Mouse (Mus musculus) G1E-ER4 (cell line): ENCODE measurements around the gene Pex11a. TPM values are rescaled to one million over a fixed set of nuclear protein-coding genes. Genes with fewer than 3 reads are reported as not detected.

Source experiments
- GATA1 ChIP-seq: IDR thresholded peaks from one replicate; pipeline ENCODE4 v1.8.0; 2012; ENCODE audit warnings: low read length, inconsistent platforms
- polyA plus RNA-seq: library from polyadenylated mRNA; stranded (reverse); fragments of >175 nt; gene quantifications from 2 replicates; pipeline ENCODE4 v1.2.3, GENCODE M21; 2012

Pex11a gene
- polyA plus RNA-seq, result 4.3 and 5.5 TPM in 2 replicates

DNA sequence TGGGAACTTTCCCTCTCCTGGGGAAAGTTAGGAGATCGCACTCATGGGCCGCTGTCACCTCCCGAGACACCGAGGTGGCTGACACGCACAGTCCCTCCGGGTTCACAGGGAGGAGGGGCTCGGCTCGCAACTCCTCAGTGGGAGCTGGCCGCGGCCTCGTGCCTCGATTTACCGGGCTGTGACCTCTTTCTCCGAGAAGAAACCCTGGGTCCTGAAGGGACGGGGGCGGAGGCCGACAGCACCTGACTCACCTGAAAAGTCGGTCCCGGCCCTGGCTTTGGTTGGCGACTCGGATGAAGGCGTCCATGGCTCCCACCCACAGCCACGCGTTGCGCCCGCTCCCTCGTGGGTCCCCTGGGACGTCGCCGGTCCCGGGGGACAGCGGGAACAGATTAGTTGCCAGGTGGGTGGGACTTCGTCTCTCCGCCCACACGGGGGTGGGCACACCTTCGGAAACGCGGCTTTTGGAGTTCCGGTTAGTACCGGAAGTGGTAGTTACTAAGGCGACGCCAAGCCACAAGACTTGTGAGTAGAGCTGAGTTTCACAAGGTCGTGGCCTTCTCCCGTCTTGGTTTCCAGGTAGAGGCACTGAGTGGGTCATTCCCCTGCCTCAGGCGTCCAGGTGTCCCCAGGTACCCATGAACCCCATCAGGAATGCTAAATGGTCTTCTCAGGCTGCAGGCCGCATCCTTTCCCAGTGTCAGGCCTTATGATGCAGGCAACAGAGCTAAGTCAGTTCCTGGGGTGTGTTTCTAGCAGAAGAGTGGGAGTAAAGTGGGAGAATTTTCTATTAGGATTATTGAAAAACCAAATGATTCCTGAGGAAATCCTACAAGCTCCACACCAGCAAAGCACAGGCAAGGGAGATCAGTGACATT, at the start of gene Pex11a, which contains the start of gene Wdr93:
Pex11a (minus strand) TSS at position 473 of the 878 bp plus-strand sequence.
Wdr93 (plus strand) TSS at position 505 of the 878 bp plus-strand sequence.
- TF ChIP-seq GATA1, result no peak

DNA sequence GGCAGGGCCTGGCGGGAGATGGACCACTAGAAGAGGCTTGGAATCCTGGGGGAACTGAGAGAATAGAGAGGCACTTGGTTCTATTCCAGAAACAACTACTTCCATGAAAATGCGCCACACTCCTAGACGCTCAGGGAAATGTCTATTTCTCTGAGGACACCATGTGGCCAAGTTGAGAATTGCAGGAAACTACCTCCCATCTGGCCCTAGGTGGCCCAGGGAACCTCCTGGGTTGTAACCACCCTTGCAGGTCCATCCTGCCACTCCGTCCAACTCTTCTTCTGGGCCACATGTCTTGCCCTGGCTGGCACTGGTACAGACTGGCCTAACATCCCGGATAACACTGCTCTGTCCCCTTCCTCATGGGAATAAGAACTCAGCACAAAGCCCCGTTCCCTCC, 43.4 kb upstream of the Pex11a start:
- TF ChIP-seq GATA1, result no peak

DNA sequence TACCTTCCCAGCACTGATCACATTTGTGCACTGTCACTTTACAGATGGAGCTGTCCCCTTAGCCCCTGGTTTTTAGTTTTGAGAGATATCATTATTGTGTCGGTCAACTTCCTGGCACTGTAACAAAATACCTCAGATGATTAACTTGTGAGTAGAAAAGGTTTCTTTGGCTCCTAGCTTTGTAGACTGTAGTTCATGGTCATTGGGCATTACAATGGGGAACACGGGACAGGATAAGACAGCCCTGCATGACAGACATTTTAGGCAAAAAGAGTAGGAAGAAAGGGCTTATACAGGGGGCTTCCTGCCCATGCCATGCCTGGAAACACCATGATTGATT, 39.6 kb upstream of the Pex11a start:
- no peak for TF ChIP-seq GATA1

DNA sequence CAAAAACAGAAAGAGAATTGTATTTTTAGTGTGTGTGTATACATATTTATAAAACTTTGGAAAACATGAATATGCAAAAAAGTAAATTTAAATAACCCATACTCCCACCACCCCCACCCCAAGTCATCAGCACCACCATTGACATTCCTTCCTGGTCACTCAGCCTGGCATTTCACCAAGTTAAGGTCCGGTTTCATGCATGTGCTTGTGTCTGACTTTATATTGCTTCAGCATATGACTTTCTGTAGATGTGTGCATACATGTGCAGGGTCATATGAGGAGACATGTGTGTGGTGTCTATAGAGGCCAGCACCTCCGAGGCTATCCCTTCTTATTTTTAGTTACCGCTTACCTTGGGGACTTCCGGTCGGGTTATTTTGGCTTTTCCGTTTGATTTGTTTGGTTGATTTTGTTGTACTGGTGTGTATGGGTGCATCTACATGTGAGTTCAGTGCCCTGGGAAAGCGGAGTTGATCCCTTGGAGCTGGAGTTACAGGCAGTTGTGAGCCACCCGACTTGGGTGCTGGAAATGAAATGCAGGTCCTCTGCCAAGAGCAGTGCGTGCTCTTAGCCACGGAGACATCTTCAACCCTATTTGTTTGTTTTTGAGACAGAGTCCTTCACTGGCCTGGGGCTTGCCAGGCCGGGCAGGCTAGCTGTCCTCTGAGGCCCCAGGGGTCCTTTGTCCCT, 39.0 kb upstream of the Pex11a start:
- TF ChIP-seq GATA1, result no peak

DNA sequence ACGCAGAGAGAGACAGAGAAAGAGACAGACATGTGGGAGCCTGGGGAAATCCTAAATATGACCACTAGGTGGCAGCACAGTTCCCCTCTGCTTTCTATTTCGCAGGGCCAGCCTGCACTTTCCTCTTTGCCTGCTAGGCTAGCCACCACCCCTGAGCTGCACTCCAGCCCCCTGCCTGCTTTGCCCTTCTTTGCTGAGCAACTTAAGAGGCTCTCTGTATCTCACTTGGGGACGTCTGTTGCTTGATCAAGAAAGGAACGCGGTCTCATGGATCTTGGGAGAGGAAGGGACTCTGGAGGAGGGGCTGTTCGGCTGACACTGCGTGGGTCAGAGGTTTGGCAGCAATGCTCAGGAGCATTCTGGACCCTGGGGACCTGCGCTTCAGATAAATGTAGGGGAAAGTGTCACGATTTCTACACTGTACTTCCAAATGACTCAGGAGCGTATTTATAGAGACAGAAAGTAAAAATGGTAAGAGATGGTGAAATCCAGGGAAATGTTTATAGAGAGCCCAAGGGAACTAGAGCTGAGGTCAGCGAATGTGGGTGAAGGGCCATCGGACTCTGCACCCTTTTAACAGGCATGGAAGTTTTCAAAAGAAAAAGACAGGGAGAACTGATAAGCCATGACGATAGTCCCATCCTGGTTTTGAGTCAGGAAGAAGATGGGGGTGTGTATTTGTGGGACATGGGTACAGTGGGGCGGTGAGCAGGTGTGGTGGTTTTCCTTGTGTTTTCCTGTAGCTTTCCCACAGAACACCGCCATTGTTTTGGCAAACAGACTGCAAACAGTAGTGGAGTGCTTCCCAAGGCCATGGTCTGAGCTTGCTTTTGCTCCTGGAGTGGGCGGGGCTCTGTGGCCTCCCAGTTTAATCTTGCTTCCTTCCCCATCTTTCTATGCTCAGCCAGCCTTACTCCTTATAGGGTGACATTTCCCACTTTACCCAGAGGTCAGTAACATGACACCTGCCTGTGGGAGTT, 38.0 kb upstream of the Pex11a start:
- TF ChIP-seq GATA1, result no peak

DNA sequence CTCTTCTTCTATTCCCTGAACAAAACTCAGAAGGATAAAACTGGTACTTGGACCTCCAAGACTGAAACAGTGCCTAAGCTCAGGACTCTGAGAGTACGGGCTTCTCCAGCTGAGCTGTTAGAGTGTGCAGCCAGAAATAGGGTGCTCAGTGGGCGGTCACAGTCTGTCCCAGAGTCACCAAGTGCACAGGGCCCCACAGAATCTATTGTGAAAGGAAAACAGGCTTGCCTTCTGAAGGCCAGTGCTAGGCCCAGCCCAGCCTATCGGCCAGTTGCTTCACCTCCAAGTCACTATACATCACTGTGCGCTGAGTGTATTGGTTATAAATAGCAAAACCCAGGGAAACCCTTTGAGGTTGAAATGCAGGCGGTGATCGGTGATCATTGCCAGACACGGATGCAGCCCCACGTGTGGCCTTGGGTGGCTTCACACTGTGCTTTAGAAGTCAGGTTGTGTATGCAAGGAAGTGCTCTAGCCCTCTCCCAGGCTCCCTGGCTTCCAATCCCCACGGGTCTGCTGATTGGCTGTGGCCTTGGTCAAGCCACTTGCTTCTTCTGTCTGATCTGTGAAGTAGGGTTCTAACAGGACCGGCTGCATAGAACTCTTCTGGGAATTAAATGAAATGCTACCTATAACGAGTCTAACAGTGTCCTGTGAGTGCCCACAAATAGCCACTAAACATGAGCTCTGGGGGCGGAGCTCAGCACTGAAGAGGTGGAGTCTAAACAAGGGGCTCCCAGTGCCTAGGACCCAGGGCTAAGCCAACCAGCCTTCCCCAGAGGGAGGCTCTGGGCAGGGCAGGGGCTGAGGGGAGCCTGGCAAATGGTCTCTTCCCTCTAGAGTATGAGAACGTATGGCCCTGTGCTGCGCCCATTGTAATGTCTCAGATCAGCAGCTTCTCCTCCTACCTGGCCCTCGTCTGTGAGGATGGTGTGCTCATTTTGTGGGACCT, 28.9 kb upstream of the Pex11a start:
- no peak for TF ChIP-seq GATA1

DNA sequence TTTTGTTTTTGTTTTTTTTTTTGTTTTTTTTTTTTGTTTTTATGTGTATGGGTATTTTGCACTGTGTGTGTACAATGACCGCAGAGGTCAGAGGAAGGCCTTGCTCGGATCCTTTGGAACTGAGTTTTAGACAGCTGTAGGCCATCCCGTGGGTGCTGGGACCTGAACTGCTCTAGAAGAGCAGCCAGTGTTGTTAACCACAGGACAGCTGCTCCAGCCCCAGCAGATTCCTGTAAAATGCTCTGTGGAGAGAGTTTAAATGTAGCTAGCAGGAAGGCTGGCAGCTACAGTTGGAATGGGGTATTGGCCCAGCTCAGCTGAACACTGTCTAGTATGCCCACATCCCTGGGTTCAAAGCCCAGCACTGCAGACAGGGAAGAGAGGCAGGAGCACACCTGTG, 26.7 kb upstream of the Pex11a start:
- TF ChIP-seq GATA1, result no peak

DNA sequence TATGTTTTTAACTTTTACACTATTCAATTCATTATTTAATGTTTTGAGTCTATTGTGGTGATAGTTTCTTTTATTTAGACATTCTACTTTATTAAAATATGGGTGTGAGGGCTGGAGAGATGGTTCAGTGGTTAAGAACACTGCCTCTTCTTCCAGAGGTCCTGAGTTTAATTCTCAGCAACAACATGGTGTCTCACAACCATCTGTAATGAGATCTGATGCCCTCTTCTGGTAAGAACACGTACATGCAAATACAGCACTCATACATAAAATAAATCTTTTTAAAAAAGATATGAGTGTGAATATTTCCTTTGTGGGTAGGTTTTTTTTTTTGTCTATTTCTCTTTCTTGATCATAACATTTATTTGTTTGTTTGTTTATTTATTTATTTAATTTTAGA, 23.1 kb upstream of the Pex11a start:
- no peak for TF ChIP-seq GATA1

DNA sequence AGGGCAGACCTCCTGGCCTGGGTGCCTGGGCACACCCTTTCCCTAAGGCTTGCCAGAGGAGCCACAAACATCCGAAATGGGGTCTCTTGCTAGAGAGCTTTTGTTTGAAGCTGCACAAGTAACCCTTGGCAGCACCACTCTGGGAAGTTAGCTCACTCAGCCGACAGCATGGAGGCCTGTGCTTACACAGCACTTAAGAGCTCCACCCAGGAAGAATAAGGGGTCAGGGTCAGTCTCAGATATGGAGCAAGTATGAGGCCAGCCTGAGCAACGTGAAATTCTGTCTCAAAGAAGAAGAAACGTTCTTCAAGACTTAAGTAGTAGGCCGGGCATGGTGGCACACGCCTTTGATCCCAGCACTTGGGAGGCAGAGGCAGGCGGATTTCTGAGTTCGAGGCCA, 19.2 kb upstream of the Pex11a start:
- no peak for TF ChIP-seq GATA1

DNA sequence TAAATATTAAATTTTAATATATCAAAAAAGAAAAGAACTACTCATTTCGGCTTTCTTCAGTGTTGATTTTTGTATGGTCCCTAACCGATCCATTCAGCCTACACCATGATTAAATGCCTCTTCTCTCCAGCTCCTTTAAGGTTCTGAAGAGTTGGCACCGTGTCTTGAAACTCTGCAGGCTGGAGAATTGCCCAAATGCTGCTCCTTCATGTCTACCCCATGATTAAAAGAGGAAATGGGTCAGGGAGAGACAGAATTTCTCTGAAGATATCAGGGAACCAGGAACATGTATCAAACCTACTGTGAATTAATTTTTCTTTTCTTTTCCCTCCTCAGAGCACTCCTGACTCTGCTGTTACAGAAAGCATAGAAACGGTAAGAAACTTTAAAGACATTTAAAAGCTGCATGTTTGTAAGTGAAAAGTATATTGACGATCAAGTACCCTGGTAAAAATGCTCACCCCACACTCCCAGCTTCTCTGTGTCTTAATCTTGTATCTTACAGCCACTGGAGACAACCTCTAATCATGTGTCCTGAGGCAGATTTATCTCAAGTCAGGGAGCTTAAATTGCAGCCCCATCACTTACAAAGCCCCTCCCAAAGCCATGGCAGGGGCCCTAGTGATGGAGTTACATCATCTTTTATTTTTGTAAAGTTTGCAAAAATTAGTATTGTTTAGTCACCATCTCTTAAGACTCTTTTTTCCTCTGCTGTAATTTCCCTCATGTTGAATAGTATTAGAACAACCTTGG, 18.4 kb upstream of the Pex11a start:
- TF ChIP-seq GATA1, result no peak

DNA sequence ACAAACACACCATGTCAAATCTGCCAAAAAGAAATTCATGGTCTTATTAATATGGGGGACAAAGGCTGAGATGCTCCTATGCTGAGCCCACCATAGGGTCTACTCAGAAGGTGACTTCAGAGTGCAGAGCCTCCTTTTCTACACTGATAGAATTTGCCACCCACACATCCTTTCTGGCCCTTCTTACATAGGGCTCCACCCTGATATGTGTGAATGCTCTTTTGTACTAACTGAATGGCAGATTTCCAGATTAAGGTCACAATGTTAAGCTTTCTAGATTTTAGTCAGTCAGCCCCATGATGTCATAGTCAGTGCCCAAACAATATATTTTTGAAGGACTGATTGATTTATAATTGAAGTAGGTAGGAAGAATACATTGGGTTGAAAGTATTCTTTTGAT, 16.8 kb upstream of the Pex11a start:
- no peak for TF ChIP-seq GATA1

DNA sequence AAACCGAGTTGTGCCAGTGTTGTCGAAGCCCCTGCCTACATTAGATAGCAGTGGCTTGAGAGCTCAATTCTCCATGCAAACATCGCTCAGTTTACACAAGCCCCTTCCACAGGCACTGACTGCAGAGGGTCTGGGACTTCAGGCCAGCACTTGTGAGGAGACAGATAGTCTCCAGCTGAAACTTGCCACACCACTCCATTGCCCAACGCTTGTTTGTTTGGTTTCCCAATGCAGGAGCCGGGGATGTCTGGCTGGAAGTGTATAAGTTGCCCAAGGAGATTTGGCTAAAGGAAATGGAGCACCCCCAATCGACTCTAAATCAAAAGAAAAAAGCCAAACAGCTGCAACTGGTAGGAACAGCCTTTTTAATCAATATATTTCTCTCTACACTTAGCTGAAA, 15.2 kb upstream of the Pex11a start:
- no peak for TF ChIP-seq GATA1

DNA sequence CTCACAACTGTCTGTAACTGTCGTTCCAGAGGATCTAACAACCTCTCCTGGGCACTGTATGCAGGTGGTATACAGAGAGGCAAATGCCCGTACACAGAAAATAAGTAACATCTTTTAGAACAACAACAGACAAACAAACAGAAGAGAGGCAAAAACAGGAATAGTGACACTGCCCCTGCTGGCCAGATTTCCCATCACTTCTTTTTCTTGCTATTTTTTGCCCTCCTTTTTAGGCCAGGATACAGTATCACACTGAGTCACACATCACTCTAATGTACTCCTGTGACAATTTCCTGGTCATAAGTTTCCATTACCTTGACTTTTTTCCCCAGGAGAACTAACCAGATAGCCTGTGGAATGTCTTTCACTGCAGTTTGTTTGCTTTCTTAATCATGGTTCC, 13.4 kb upstream of the Pex11a start:
- no peak for TF ChIP-seq GATA1

DNA sequence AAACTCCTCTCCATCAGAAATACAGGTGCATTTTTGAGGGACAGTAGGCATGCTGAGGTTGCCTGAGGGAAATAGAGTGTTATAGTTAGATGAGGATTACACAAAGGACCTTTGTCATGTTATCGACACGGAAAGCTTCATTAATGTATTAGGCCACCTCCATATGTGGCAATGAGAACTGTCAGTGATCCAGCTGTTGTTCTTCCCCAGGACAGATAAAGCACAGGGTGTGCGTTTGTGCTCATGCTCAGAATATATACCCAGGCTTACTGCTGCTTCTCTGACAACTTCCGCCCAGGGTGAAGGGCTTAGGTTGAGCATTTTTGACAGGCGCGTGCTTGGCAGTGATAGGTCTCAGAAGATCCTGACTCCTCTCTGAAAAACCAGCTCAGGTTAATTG, 6.6 kb upstream of the Pex11a start:
- TF ChIP-seq GATA1, result no peak
